Mouse (Mus musculus) limb, embryonic 14.5 days (tissue): ENCODE measurements at regions not wholly inside any gene's neighbourhood (a gene's known extent, or its start where the extent isn't known, plus 50 kb on each side); places are given as distances from the start of the nearest gene placed in this dataset.
"Not testable (repeated sequence)": the region's sequence is repeated elsewhere in the genome, so short reads cannot be mapped to it uniquely, and the experiment has no call there.

Experiments
- ATAC-seq: fragments of 200-750 bp; cut with Nextera tagmentation; 2 replicates; pipeline ENCODE4 v1.8.0; 2017; ENCODE audit warnings: low read depth, moderate number of reproducible peaks, moderate TSS enrichment; ENCODE audit not compliant: low FRiP score
- DNase-seq: peaks from one replicate; pipeline ENCODE4 v3.0.0-alpha.2; 2015; ENCODE audit warnings: low spot score
- H3K27ac ChIP-seq: fragments of 300-500 bp; sonication (generic); replicated peaks from 2 replicates; pipeline ENCODE4 v1.5.1; 2014; ENCODE audit warnings: low read depth, mild to moderate bottlenecking, low read length, moderate library complexity, mixed read lengths
- H3K27me3 ChIP-seq: fragments of 300-500 bp; sonication (generic); 2 replicates; pipeline ENCODE4 v1.6.1; 2014; ENCODE audit warnings: low read length, mixed read lengths; ENCODE audit not compliant: control insufficient read depth, insufficient read depth
- H3K36me3 ChIP-seq: fragments of 300-500 bp; sonication (generic); 2 replicates; pipeline ENCODE4 v1.6.1; 2014; ENCODE audit warnings: mild to moderate bottlenecking, low read length, moderate library complexity, mixed read lengths; ENCODE audit not compliant: control insufficient read depth, insufficient read depth
- H3K4me1 ChIP-seq: fragments of 300-500 bp; sonication (generic); 2 replicates; pipeline ENCODE4 v1.6.1; 2014; ENCODE audit warnings: antibody characterized with exemption, low read length, mixed read lengths; ENCODE audit not compliant: control insufficient read depth, insufficient read depth
- H3K4me2 ChIP-seq: fragments of 300-500 bp; sonication (generic); replicated peaks from 2 replicates; pipeline ENCODE4 v1.6.1; 2014; ENCODE audit warnings: low read depth, mild to moderate bottlenecking, low read length, moderate library complexity; ENCODE audit not compliant: severe bottlenecking
- H3K4me3 ChIP-seq: fragments of 300-500 bp; sonication (generic); replicated peaks from 2 replicates; pipeline ENCODE4 v1.5.1; 2014; ENCODE audit warnings: low read length
- H3K9ac ChIP-seq: fragments of 300-500 bp; sonication (generic); 2 replicates; pipeline ENCODE4 v1.6.1; 2014; ENCODE audit warnings: mild to moderate bottlenecking, low read depth, low read length, moderate library complexity; ENCODE audit not compliant: severe bottlenecking
- H3K9me3 ChIP-seq: fragments of 300-500 bp; sonication (generic); 2 replicates; pipeline ENCODE4 v1.6.1; 2016; ENCODE audit warnings: low read length; ENCODE audit not compliant: control insufficient read depth
- POLR2A ChIP-seq: fragments of 200-500 bp; IDR thresholded peaks from 2 replicates; pipeline ENCODE4 v1.8.0; 2012; ENCODE audit warnings: inconsistent platforms, mild to moderate bottlenecking, moderate library complexity, borderline replicate concordance; ENCODE audit not compliant: insufficient read depth, insufficient read length; ENCODE audit errors: extremely low read depth
- whole genome bisulfite sequencing: fragments of 180-500 bp; shearing (Covaris S2); extraction: QIAGEN DNeasy Blood & Tissue Kit; methylation state at CpG from one replicate; pipeline ENCODE4 v1.1.7; 2014; 5-methylcytosine and 5-hydroxymethylcytosine counted together

- Histone ChIP-seq H3K4me1 (no peaks in the 10 kb centered on the region), H3K9me3 (no peaks in the 10 kb centered on the region), H3K27ac (no peak overlapping the region), H3K4me2 (no peak overlapping the region), H3K4me3 (no peak overlapping the region), H3K36me3 (no peaks in the 10 kb centered on the region), H3K9ac (no peak overlapping the region), H3K27me3 (no peaks in the 10 kb centered on the region)
- 32% methylated on average over 3 of the region's 4 CpGs for WGBS
- TF ChIP-seq POLR2A: no peak
- peak; percentile 71; the same call in 1 of the 2 replicates for ATAC-seq
- peak; percentile 38 for DNase-seq
These were observed 993.9 kb upstream of the Pom121l12 start for GRCm38 (mm10) chr11:13605152-13605697.

GRCm38 (mm10) chr11:13584726-13585125 is 1014.4 kb upstream of the Pom121l12 start:
- no peaks in the 10 kb centered on the region for H3K36me3 ChIP-seq
- H3K4me1 ChIP-seq: no peaks in the 10 kb centered on the region
- TF ChIP-seq POLR2A: no peak
- no peak overlapping the region for H3K4me3 ChIP-seq
- H3K4me2 ChIP-seq: no peak overlapping the region
- ATAC-seq: no peak
- no peaks in the 10 kb centered on the region for H3K27me3 ChIP-seq
- DNase-seq: no peak
- no peak overlapping the region for H3K27ac ChIP-seq
- no peak overlapping the region for H3K9ac ChIP-seq
- no peaks in the 10 kb centered on the region; the same call in 1 of the 2 replicates for H3K9me3 ChIP-seq

- DNase-seq: no peak
- H3K27me3 ChIP-seq: no peaks in the 10 kb centered on the region
- no peak for ATAC-seq
- H3K4me1 ChIP-seq: no peaks in the 10 kb centered on the region
- no peak overlapping the region for H3K4me2 ChIP-seq
- WGBS: 79% methylated on average over 1 of the region's 1 CpGs
- H3K9ac ChIP-seq: no peak overlapping the region
- no peaks in the 10 kb centered on the region for H3K9me3 ChIP-seq
- H3K36me3 ChIP-seq: no peaks in the 10 kb centered on the region
- TF ChIP-seq POLR2A: no peak
- H3K4me3 ChIP-seq: no peak overlapping the region
- no peak overlapping the region for H3K27ac ChIP-seq
These were observed 1043.8 kb upstream of the Pom121l12 start for GRCm38 (mm10) chr11:13555267-13555666.

GRCm38 (mm10) chr11:13519618-13520017 is 1054.9 kb upstream of the Cobl start:
- H3K4me3 ChIP-seq, H3K4me1 ChIP-seq, DNase-seq, H3K4me2 ChIP-seq, H3K27me3 ChIP-seq, H3K9ac ChIP-seq, H3K36me3 ChIP-seq, H3K27ac ChIP-seq, ATAC-seq, H3K9me3 ChIP-seq: not testable (repeated sequence)
- 65% methylated on average over 1 of the region's 1 CpGs for WGBS

- H3K27ac ChIP-seq, H3K9me3 ChIP-seq, H3K36me3 ChIP-seq, H3K9ac ChIP-seq, H3K4me1 ChIP-seq, DNase-seq, H3K27me3 ChIP-seq, ATAC-seq, H3K4me3 ChIP-seq, H3K4me2 ChIP-seq: not testable (repeated sequence)
- 95% methylated on average over 5 of the region's 5 CpGs for WGBS
These were observed 1046.2 kb upstream of the Cobl start for GRCm38 (mm10) chr11:13510914-13511313.

GRCm38 (mm10) chr11:13485971-13486370 is 1021.2 kb upstream of the Cobl start:
- 87% methylated on average over 2 of the region's 2 CpGs for WGBS
- DNase-seq (no peak), ATAC-seq (no peak)
- no peak for TF ChIP-seq POLR2A
- Histone ChIP-seq H3K4me2 (no peak overlapping the region), H3K4me3 (no peak overlapping the region), H3K36me3 (no peaks in the 10 kb centered on the region), H3K27me3 (no peaks in the 10 kb centered on the region), H3K9ac (no peak overlapping the region), H3K4me1 (no peaks in the 10 kb centered on the region), H3K27ac (no peak overlapping the region), H3K9me3 (no peaks in the 10 kb centered on the region)

GRCm38 (mm10) chr11:13451516-13451915 is 986.8 kb upstream of the Cobl start:
- H3K4me2 ChIP-seq, H3K9ac ChIP-seq, H3K27me3 ChIP-seq, H3K36me3 ChIP-seq, H3K4me1 ChIP-seq, DNase-seq, H3K4me3 ChIP-seq, ATAC-seq, H3K27ac ChIP-seq, H3K9me3 ChIP-seq: not testable (repeated sequence)
- WGBS: 90% methylated on average over 1 of the region's 1 CpGs
